ENCODE assay signal across 21 mouse cellular contexts in genomic region chr11:49114774-49115173, GRCm38 (mm10). TPM values are rescaled to one million over a fixed set of nuclear protein-coding genes. Genes with fewer than 3 reads are reported as not detected.
"Had no signal": no experiment of that assay in that cellular context is flagged by ENCODE, and none has a peak within 500 bp of the region (broad histone marks: within the 10 kb centered on the region; RNA-seq: fewer than 3 reads in every experiment).

Olfr1396 (minus strand) TSS chr11:49114874.

- H3K27me3 ChIP-seq: midbrain, embryonic 12.5 days; neural tube, embryonic 13.5 days; neural tube, embryonic 15.5 days; stomach, embryonic 15.5 days had no signal

- H3K27ac ChIP-seq: midbrain, embryonic 10.5 days; midbrain, embryonic 12.5 days; neural tube, embryonic 13.5 days; neural tube, embryonic 15.5 days; stomach, embryonic 15.5 days had no signal

- H3K9me3 ChIP-seq: midbrain, embryonic 10.5 days; midbrain, embryonic 12.5 days; neural tube, embryonic 13.5 days; neural tube, embryonic 15.5 days; stomach, embryonic 15.5 days had no signal

- H3K4me1 ChIP-seq: midbrain, embryonic 10.5 days; midbrain, embryonic 12.5 days; neural tube, embryonic 13.5 days; neural tube, embryonic 15.5 days; stomach, embryonic 15.5 days had no signal

- H3K4me2 ChIP-seq: lung, embryonic 14.5 days; midbrain, embryonic 12.5 days; neural tube, embryonic 13.5 days; neural tube, embryonic 15.5 days; stomach, embryonic 15.5 days had no signal

- ATAC-seq: midbrain, embryonic 16.5 days had no signal

- H3K9ac ChIP-seq: lung, embryonic 14.5 days; midbrain, embryonic 12.5 days; neural tube, embryonic 13.5 days; neural tube, embryonic 15.5 days; stomach, embryonic 15.5 days had no signal

- DNase-seq: lung, adult 18-20 months; lung, embryonic 14.5 days; lung, postnatal 10 days; lung, postnatal 4 days; midbrain, embryonic 14.5 days; right cerebral cortex, postnatal 14 days; thymus, adult 2 months; thymus, postnatal 25 days; thymus, postnatal 4 days had no signal

- H3K4me3 ChIP-seq: midbrain, embryonic 10.5 days; midbrain, embryonic 12.5 days; myocyte; neural tube, embryonic 13.5 days; neural tube, embryonic 15.5 days; stomach, embryonic 15.5 days had no signal

- H3K36me3 ChIP-seq: midbrain, embryonic 10.5 days; midbrain, embryonic 12.5 days; neural tube, embryonic 13.5 days; neural tube, embryonic 15.5 days; stomach, embryonic 15.5 days had no signal

RNA-seq across cellular contexts. Expression of gene Olfr1396, which starts in this region (rescaled TPM):
- total RNA-seq: megakaryocyte, adult 5-6 weeks; megakaryocyte-erythroid progenitor cell, adult 5-6 weeks had no signal
- polyA plus RNA-seq: lung, embryonic 14.5 days; lung, embryonic 16.5 days; midbrain, embryonic 10.5 days; midbrain, embryonic 12.5 days; midbrain, embryonic 14.5 days; midbrain, embryonic 16.5 days; myocyte; neural tube, embryonic 11.5 days; neural tube, embryonic 13.5 days; neural tube, embryonic 15.5 days; stomach, embryonic 15.5 days; testis, adult 2 months had no signal
